Mouse (Mus musculus): ENCODE measurements at regions not wholly inside any gene's neighbourhood (a gene's known extent, or its start where the extent isn't known, plus 50 kb on each side); places are given as distances from the start of the nearest gene placed in this dataset.
"Not testable (repeated sequence)": the region's sequence is repeated elsewhere in the genome, so short reads cannot be mapped to it uniquely, and the experiment has no call there.

DNA sequence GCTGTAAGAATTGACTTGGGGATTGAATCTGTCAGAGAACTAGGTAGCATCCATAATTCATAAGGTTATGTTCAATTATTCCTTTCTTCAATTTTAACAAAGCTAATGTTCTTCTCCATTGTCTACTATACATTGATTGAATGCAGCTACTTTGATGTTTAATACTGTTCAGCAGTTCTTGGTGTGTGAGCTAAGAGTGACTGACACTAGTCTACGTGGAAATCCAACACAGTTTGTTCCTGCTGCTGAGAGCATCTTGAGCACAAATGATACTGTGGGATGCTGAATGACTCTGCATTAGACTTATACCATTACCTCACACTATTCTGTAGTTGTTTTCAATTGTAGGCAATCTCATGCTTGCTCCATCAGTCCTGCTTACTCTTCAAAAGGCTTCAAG, 249.4 kb upstream of the Akr1e1 start:
- DNase-seq: no peak

DNA sequence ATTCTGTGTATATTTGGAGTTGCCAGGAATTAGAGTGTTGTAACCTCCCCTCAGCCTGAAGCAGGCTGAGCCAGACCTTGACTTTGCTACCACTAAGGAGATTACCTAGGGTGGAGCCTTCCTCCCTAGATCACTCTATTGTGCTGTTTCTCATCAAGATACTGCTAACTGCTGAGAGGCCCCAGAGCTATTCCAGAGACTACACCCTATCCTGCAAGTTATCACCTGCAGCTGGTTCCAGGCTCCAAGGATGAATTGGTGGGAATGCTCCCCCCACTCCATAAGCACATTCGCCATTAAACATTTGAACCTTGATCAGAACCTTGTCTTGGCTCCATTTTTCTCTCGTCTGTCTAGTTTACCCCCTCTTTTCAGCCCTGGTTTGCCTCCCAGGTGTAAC, 230.5 kb upstream of the Akr1e1 start:
- DNase-seq: not testable (repeated sequence)

DNA sequence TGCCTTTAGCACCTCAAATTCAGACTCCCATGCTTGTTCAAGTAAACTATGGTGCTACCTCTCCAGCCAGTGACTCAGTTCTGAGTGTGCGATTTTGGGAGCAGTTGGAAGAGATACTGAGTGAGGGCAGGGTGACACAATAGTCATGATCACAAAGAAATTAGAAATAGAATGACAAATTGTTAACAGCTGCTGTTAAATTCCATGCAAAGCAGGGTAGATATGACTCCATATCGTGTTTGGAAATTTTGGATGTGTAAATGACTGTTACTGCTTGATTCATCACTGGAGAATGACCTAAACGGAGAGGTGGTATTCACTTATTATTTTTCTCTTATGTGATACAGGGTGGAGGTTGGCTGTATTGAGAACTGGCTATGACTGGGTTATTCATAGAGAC, 217.8 kb upstream of the Akr1e1 start:
- no peak for DNase-seq

DNA sequence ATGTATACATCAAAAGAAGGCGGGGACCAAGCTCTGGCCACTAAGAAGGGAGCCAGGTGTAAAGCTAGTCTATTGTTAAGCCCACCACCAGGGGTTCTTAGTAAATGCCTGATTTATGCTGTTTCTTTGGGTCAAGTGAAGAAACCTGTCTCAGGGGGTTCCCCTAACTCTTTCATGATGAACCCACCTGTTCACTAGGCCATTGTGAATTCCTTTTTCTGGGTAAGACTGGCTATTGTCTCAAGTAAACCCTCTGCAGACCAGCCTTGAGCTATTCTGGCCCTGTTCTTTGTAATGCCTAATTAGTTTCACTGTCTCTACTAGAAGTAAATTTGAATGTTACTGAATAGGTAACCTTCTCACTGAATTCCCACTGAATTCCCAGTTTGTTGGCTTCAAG, 216.8 kb upstream of the Akr1e1 start:
- DNase-seq: not testable (repeated sequence)

DNA sequence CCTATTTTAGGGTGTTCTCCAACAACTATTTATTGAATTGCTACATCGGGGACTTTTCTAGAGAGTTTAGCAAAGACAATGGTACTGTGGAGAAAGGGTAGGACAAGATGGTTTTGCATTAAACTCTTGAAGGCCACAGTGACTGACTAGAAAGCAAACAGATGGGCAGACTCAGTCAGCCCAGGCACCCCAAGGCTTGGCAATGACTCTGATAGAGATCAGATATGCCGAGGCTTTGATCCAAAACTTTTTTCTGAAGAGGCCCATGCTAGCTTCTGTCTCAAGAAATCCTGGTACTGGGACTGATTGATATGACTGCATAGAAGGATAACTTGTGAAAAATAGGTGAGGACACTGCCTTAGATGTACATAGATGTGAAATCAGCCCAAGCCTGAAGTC, 197.9 kb upstream of the Akr1e1 start:
- DNase-seq: no peak

DNA sequence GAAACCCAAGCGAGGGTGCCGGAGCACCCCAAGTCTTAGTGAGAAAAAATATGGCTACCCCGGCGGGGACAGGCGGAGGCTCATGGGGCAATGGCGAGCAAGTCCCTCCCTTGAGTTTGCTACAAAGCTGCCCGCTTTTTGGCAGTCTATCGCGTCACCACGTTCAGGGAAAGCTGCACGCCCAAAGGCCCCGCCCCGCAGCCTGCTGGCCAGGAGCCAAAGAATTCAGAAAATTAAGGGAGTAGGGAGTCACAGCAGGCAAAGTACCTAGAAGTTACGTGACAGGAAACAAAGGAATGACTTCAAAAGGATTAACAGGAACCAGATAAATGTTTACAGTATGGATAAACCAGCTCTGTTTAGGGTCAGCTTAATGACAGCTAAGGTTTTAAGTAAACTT, 191.7 kb upstream of the Akr1e1 start:
- DNase-seq: no peak

DNA sequence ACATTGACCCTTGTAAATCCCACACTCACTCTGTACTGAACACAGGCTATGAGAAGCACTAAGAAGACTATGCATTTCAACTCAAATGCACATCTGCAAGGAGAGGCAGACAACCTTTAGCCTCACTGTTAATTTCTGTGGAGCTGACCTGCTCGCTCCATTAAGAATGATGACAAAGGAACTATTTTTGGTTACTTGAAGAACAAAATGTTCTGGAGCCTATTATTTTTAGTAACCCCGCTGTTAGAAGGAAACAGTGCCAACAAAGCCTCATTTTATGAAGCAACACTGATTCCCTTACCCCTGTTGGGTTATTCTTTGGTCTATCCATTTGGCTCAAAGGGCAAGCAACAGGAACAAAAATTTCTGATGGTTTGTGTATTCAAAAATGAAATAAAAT, 182.2 kb upstream of the Akr1e1 start:
- no peak for DNase-seq

DNA sequence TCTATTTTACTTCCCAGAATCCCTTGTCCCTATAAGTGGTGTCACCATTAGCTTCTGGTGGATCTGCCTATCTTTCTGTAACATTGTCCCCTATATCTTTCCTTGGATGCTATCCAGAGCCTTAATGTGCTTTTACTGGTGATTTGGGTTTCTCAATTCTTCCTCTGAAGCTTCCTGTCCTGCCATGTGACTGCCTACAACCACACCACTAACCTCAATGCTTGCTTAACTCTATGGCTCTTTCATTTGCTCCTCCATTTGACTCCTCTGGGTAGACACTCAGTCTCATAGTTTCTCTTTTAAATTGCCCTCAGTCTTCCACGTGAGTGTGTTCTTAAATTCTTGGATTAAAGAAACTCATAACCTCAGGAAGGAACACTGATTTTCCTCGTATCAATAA, 181.4 kb upstream of the Akr1e1 start:
- DNase-seq: no peak

DNA sequence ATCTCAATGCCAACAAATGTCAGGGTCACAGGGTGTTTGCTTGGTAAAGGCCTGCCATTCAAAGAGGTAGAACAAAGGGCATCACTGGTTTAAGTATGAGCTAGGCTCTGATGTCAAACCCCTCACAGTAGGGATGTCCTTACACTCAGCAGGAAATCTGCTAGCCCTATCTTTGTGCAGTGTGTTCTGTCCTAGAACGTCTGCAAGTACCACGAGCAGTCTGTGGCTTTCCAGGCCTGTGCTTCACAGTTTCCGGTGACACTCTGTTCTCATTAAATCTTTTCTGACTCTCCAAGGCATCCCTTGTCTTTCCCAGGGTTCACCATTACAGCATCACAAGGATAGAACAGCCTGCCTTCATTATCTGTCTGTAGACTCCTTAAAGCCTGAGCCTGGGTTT, 174.3 kb upstream of the Akr1e1 start:
- DNase-seq: no peak

DNA sequence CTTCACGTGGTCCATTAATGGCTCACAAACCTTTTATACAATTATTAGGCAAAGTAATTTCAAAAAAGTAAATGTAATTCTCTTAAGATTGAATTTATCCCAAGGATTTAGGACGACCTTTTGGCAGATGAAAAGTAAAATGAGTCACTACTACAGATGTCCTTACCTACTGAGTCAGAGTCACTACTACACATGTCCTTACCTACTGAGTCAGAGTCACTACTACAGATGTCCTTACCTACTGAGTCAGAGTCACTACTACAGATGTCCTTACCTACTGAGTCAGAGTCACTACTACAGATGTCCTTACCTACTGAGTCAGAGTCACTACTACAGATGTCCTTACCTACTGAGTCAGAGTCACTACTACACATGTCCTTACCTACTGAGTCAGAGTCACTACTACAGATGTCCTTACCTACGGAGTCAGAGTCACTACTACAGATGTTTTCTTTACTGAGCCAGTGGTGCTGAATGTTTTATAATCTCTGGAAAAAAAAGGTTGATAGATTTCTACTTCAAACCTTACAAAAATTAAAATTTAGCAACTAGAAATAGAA, 169.4 kb upstream of the Akr1e1 start:
- DNase-seq: not testable (repeated sequence)

DNA sequence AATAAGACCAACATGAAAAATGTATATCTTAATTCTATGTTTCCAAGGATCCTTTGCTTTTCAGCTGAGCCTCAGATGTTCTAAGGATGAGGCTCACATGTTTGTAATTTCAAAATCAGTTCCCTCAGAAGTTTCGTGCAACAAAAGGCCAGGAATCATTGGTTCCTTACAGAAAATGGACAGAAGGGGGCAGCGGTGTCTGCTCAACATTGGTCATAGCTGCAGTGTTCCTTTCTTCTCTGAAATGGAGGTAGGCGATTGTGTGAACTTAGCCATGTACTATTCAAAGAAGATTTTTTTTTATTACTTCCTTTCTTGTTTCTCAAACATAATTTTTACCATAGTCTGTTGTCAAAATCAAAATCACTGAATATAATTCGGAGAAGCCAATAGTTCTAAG, 167.9 kb upstream of the Akr1e1 start:
- DNase-seq: peak; percentile 36 to 75

DNA sequence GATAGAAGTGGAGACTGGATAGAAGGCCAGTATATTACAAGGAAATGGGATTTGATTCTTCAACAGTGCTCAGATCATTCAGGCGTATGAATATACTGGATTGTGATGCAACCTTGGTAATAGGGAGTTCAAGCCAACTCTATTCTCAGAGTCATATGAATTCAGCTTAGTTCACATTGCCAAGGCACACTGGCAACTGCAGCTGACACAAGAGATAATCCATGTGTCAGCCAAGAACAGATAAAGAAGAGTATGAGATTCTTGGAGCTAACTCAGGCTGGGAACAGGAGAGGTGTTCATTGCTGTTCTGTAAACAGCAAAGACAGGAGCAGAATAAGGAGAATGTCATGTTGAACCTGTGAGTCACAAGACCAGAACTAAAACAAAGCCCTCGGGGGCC, 163.3 kb upstream of the Akr1e1 start:
- no peak for DNase-seq

DNA sequence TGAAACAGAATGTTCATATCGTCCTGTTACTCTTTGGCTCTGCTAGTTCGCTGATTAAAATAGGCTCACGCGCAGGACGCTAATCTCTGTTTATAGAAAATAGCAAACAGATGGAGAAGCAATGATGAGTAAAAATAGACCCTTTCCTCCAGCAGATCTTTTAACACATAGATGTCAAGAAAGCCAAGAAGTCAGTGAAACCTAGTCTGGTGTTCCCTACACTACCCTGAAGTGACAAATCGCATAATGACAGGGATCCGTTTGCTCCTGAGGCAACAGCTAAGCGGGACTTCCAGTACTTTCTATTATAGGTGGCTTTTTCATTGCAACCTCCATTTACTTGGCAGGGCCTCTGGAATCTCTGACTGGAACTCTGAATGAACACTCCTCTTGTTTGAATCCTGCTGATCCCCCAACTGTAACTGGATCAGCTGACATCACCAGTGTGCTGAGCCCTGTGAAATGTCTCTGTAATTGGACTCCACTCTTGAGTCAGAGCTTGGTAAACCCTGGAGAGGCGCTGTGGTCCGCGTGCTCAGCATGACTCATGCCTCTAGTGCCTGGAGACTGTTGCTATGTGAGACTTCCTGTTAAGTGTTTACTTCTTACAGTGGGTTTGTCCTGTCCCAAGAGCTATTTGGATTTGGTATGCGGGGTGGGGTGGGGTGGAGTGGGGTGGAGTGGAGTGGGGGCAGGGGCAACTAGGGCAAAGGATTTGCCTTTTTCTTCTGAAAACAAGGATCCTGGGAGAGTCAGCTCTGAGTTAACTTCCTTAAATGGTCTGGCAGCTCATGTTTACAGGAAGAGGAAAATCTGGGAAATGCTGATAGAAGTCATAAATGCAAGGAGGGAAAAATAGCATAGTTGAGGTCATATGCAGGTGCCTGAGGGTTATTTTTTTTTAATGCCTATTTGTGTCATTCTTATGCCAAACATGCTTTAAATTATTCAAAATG, 162.4 kb upstream of the Akr1e1 start:
- peak; percentile 68 to 86 for DNase-seq

DNA sequence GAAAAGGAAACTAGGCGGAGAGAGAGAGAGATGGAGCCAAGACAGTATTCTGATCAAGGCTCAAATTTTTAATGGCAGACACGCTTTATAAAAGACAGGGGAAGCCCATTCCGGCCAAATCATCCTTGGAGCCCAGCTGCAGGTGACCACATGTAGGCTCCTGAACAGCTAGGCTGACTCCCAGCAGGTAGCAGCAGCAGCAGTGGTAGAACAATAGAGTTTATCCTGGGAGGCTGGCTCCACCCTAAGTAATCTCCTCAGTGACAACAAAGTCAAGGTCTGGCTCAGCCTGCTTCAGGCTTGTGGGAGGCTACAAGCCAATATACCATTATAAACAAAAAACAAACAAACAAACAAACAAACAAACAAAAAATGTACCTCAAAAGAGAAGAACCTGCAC, 151.0 kb upstream of the Akr1e1 start:
- no peak for DNase-seq

DNA sequence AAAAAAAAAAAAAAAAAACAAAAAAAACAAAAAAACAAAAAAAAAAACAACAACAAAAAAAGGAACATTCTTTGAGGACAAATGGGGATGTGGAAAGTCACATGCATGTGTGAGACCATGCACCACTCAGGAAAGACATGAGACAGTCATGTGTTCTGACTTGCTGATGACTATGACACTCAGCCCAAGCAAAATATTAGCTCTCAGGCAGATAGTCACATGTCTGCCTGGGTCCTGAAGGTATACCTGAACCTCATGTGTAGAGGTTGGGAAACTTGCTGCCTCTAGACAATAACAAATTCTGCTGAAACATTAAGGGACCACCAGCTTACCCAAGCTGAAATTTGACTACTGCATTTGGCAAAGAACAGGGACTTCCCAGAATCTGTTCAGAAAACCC, 147.6 kb upstream of the Akr1e1 start:
- no peak for DNase-seq

DNA sequence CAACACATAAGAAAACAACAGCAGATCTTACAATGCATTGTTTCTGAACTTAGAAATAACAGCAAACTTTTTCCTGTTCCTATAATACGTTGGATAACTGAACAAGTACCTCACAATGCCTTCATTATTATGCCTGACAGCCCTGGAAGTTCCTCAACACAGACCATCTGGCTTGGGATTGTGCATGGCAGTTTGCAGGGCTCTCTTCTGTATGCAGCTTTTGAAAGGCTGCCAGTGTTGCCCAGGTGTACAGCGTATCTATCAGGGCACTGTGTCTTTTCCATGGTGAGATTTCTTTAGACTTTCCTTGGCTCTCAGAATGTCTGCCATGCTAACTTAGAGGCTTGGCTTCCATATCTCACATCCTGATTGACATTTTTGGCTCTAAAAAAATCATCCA, 134.0 kb upstream of the Akr1e1 start:
- DNase-seq: no peak

DNA sequence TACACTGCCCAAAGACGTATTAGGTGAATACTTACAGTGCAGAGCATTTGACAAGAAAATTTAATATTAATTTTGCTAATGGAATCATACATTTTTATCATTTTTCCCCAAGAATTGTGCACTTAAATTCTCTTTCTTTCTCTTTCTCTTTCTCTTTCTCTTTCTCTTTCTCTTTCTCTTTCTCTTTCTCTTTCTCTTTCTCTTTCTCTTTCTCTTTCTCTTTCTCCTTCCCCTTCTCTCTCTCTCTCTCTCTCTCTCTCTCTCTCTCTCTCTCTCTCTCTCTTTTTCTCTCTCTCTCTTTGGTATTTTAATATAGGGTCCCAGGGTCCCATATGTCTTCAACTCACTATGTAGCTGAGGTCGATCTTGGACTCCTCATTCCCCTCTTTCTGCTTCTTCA, 107.3 kb upstream of the Akr1e1 start:
- DNase-seq: not testable (repeated sequence)

DNA sequence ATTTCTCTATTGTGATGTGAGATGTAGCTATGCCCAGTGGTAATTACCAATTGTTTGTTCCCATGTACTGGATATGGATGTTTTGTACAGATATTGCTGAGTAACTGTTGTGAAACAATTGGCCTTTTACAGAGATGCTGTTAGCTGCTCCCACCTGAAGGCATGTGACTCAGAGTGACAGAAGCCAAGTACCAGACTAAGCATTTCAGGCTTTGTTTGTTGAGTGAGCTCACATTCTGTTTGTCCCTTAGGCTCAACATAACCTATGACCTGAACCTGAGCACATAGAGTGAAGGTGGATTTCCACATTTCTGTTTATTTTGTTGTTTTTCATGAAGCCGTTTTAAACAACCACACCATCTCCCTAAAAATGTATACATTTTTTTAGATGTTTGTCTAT, 105.8 kb upstream of the Akr1e1 start:
- DNase-seq: no peak

DNA sequence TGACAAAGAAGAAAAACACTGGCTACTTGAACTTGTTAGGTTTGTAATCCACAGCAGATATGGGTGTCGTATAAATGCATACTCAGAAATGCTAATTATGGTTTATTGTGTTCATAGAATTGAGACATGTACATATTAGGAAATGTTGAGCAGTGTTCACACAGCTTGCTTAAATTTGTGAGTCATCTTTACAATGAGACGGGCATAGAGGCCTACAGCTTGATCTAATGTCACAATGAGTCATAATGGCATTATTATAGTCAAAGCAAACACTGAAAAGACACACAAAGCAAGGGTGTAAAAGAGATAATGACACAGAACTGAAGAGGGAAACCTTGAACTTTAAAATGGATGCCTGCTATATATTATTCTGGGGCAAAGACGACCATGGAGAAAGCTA, 103.7 kb upstream of the Akr1e1 start:
- DNase-seq: no peak

DNA sequence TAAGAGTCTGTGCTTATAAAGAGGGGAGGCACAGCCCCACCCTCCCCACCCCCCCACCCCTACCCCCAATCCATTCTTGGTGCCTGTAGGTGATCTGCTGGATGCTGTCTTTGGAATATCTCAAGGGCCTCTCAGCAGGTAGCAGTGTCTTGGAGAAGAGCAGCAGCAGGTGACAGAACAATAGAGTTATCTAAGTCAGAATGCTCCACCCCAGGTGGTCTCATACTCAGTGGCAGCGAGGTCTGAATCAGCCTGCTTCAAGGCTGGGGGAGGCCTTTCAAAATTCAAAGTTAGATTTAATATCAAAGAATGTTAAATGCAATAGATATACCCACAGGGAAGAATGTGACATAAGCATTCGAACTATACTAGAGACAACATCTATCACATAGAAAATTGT, 90.6 kb upstream of the Akr1e1 start:
- DNase-seq: not testable (repeated sequence)

DNA sequence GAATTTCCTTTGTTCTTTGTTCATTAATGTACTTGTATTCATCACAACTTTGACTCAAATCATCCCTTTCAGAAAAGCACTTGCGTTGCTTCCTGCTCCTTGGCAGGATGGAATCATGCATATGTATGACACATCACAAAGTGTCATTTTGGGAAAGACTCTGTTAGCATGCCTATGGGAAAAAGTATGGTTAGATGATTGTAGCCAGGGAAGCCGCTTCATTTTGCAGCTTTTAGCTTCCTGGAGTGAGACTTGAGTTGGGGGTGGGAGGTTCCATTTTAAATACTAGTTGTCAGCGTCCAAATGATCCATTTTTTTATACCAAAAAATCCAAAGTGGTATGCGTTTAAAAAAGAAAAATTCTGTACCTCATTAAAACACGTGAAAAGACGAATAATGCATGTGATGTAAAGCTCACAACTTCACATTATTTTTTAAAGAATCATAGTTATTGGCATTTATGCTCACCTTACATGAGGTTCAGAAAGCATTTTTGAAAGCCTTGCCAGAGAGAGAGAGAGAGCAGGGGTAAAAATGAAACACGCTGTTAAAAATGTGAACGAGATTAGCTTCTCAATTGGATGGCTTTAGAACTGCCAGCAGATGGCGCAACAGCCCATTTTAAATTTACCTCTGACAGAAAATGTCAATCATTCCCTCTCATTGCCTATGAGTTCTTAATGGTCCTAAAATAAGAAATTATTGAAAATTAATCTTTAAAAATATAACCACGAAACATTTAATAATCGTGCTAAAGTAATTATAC, 57.6 kb upstream of the Akr1e1 start:
- DNase-seq: peak; percentile 29 to 80

DNA sequence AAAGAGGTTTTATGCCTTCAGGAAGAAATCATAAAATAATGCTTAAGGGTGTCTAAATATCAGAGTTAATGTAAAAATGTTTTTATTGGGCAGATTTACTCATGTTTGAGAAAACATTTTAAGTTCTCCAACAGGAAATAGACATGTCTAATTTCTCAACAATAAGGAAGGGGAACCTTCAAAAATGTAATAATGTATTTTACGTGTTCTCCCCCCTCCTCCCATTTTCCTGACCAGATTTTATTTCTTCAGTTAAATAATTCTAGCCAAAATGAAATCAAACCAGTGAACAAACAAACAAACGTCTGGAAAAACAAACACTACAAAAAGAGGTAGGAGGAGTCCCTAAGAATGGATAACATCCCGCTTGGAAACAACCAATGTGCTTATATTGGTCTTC, 54.4 kb upstream of the Akr1e1 start:
- no peak for DNase-seq

DNA sequence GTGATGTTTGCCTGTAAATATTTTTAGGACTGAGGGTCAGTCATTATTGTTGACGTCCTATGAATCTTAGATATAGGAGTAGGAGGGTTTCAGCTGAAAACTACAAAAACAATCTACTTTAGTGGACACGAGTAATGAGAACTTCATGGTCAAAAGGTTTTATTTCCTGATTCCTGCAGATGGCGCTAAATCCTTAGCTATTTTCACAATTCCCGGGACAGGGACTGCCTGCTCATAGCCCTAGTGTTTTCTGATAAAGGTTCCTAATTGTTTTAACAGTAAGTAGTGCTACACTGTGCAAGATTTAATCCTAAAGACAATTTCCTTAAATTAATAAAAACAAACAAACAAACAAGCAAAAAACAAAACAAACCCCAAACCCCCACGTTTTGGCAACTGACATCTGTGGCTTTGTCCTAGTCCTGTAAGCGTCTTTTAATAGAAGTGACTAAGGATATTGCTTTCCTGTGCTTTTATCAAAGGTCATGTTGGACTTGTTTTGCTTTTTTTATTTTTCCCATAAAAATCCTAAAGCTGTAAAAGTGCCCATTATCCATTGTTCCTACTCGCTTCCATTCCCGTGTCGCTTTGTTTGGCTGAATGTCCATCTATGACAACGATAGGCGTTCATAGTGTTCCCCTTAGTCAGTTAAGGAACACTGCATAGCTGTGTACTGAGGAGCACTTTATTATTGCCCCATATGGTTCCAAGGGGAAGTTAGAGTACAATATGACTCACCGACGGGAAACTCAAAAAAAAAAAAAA, 53.5 kb upstream of the Akr1e1 start:
- DNase-seq: peak; percentile 47 to 53

Measured in kidney, postnatal 36 days (tissue).